Mouse (Mus musculus): Measurements from ENCODE around the gene Gm42669.

GRCm38 (mm10) chr5:107513583-107513982 lies 6.2 kb downstream of the Gm42669 start:
- TF ChIP-seq POLR2A (IDR thresholded peaks at IDR 0.05; ENCODE audit: borderline replicate concordance, low read depth, low read length) (no peak), CTCF (IDR thresholded peaks at IDR 0.05; ENCODE audit: low read depth, low read length) (peak; percentile 59)

Data from bone marrow macrophage, adult 2 months (primary cell).